Mouse (Mus musculus) macrophage (primary cell): ENCODE data around the gene Ror1. TPM values are rescaled to one million over a fixed set of nuclear protein-coding genes. Genes with fewer than 3 reads are reported as not detected.

Experiments
- H3K27ac ChIP-seq: fragments of 350-480 bp; formaldehyde crosslinking; 2 replicates; pipeline ENCODE4 v1.9.0; 2021
- H3K36me3 ChIP-seq: fragments of 350-480 bp; formaldehyde crosslinking; 2 replicates; pipeline ENCODE4 v1.9.0; 2021; ENCODE audit errors: inconsistent target
- H3K4me3 ChIP-seq: fragments of 350-480 bp; formaldehyde crosslinking; 2 replicates; pipeline ENCODE4 v1.9.0; 2021; ENCODE audit errors: inconsistent target
- H3K79me2 ChIP-seq: fragments of 350-480 bp; formaldehyde crosslinking; 2 replicates; pipeline ENCODE4 v1.9.0; 2021; ENCODE audit errors: inconsistent target
- WGBS: methylation state at CpG from one replicate; pipeline ENCODE4 v1.1.7; 2026; ENCODE audit warnings: inconsistent platforms; ENCODE audit not compliant: missing documents; 5-methylcytosine and 5-hydroxymethylcytosine counted together
- polyA plus RNA-seq: library from polyadenylated mRNA; stranded (reverse); fragments of 250-400 nt; gene quantifications from 3 replicates; pipeline ENCODE4 v1.2.4, GENCODE M21; 2018; ENCODE audit warnings: inconsistent platforms

Ror1 gene
- polyA plus RNA-seq, 1 experiment from 2014 or later = not detected

- Histone ChIP-seq H3K27ac (no peak overlapping the region), H3K79me2 (no peaks in the 10 kb centered on the region), H3K36me3 (no peaks in the 10 kb centered on the region), H3K4me3 (no peak overlapping the region)
- 87% methylated on average over 5 of the region's 5 CpGs for WGBS
These were observed 100.7 kb downstream of the Ror1 start for GRCm38 (mm10) chr4:100196255-100196793.

GRCm38 (mm10) chr4:100198275-100198674 lies 102.7 kb downstream of the Ror1 start:
- no peaks in the 10 kb centered on the region for H3K79me2 ChIP-seq
- no peak overlapping the region for H3K4me3 ChIP-seq
- no peaks in the 10 kb centered on the region for H3K36me3 ChIP-seq
- 15% methylated on average over 2 of the region's 2 CpGs for WGBS
- no peak overlapping the region for H3K27ac ChIP-seq

- WGBS = 60% methylated on average over 2 of the region's 2 CpGs
- Histone ChIP-seq H3K4me3 (no peak overlapping the region), H3K27ac (no peak overlapping the region), H3K79me2 (no peaks in the 10 kb centered on the region), H3K36me3 (no peaks in the 10 kb centered on the region)
These were observed 105.7 kb downstream of the Ror1 start for GRCm38 (mm10) chr4:100201322-100201721.

GRCm38 (mm10) chr4:100203066-100203465 lies 107.5 kb downstream of the Ror1 start:
- 86% methylated on average over 5 of the region's 5 CpGs for WGBS
- no peaks in the 10 kb centered on the region for H3K79me2 ChIP-seq
- H3K4me3 ChIP-seq = no peak overlapping the region

GRCm38 (mm10) chr4:100203688-100204087 lies 108.1 kb downstream of the Ror1 start:
- Histone ChIP-seq H3K4me3 (no peak overlapping the region), H3K36me3 (no peaks in the 10 kb centered on the region), H3K79me2 (no peaks in the 10 kb centered on the region), H3K27ac (no peak overlapping the region)
- WGBS = 91% methylated on average over 5 of the region's 5 CpGs

More at GRCm38 (mm10) chr4:100203066-100203465, 107.5 kb downstream of the Ror1 start:
- Histone ChIP-seq H3K27ac (no peak overlapping the region), H3K36me3 (no peaks in the 10 kb centered on the region)

- WGBS = 86% methylated on average over 12 of the region's 12 CpGs
- H3K36me3 ChIP-seq = no peaks in the 10 kb centered on the region
- H3K4me3 ChIP-seq = no peak overlapping the region
- H3K79me2 ChIP-seq = no peaks in the 10 kb centered on the region
- no peak overlapping the region for H3K27ac ChIP-seq
These were observed 108.8 kb downstream of the Ror1 start for GRCm38 (mm10) chr4:100204381-100204780.

GRCm38 (mm10) chr4:100208081-100208480 lies 112.5 kb downstream of the Ror1 start:
- WGBS = 97% methylated on average over 3 of the region's 4 CpGs
- Histone ChIP-seq H3K79me2 (no peaks in the 10 kb centered on the region), H3K36me3 (no peaks in the 10 kb centered on the region), H3K27ac (no peak overlapping the region), H3K4me3 (no peak overlapping the region)

- no peaks in the 10 kb centered on the region for H3K36me3 ChIP-seq
- no peak overlapping the region for H3K27ac ChIP-seq
- H3K79me2 ChIP-seq = no peaks in the 10 kb centered on the region
- H3K4me3 ChIP-seq = no peak overlapping the region
- WGBS = 92% methylated on average over 4 of the region's 4 CpGs
These were observed 113.5 kb downstream of the Ror1 start for GRCm38 (mm10) chr4:100209106-100209505.

- Histone ChIP-seq H3K79me2 (no peaks in the 10 kb centered on the region), H3K27ac (no peak overlapping the region), H3K4me3 (no peak overlapping the region), H3K36me3 (no peaks in the 10 kb centered on the region)
- WGBS = 76% methylated on average over 3 of the region's 4 CpGs
These were observed 115.7 kb downstream of the Ror1 start for GRCm38 (mm10) chr4:100211331-100211730.

GRCm38 (mm10) chr4:100214324-100215215 lies 119.0 kb downstream of the Ror1 start:
- Histone ChIP-seq H3K79me2 (no peaks in the 10 kb centered on the region), H3K36me3 (no peaks in the 10 kb centered on the region), H3K4me3 (no peak overlapping the region), H3K27ac (no peak overlapping the region)
- 89% methylated on average over 11 of the region's 13 CpGs for WGBS

GRCm38 (mm10) chr4:100216587-100216986 lies 121.0 kb downstream of the Ror1 start:
- no peak overlapping the region for H3K4me3 ChIP-seq
- H3K27ac ChIP-seq = no peak overlapping the region
- no peaks in the 10 kb centered on the region for H3K79me2 ChIP-seq
- no peaks in the 10 kb centered on the region for H3K36me3 ChIP-seq
- WGBS = 78% methylated on average over 3 of the region's 3 CpGs

- H3K79me2 ChIP-seq = no peaks in the 10 kb centered on the region
- H3K4me3 ChIP-seq = no peak overlapping the region
- H3K36me3 ChIP-seq = no peaks in the 10 kb centered on the region
- H3K27ac ChIP-seq = no peak overlapping the region
- WGBS = 13% methylated on average over 4 of the region's 4 CpGs
These were observed 123.4 kb downstream of the Ror1 start for GRCm38 (mm10) chr4:100219026-100219425.

GRCm38 (mm10) chr4:100219599-100219998 lies 124.0 kb downstream of the Ror1 start:
- Histone ChIP-seq H3K36me3 (no peaks in the 10 kb centered on the region), H3K27ac (no peak overlapping the region), H3K79me2 (no peaks in the 10 kb centered on the region), H3K4me3 (no peak overlapping the region)
- WGBS = 10% methylated on average over 4 of the region's 4 CpGs

GRCm38 (mm10) chr4:100221978-100222737 lies 126.6 kb downstream of the Ror1 start:
- Histone ChIP-seq H3K4me3 (no peak overlapping the region), H3K79me2 (no peaks in the 10 kb centered on the region), H3K27ac (no peak overlapping the region), H3K36me3 (no peaks in the 10 kb centered on the region)
- WGBS = 20% methylated on average over 13 of the region's 13 CpGs

- Histone ChIP-seq H3K4me3 (no peak overlapping the region), H3K36me3 (no peaks in the 10 kb centered on the region), H3K27ac (no peak overlapping the region), H3K79me2 (no peaks in the 10 kb centered on the region)
- WGBS = 60% methylated on average over 1 of the region's 1 CpGs
These were observed 127.9 kb downstream of the Ror1 start for GRCm38 (mm10) chr4:100223532-100223931.
